Mouse (Mus musculus): ENCODE data around the gene Pitx3. TPM values are rescaled to one million over a fixed set of nuclear protein-coding genes. Genes with fewer than 3 reads are reported as not detected.

The Pitx3 gene
- polyA plus RNA-seq (2012; rRNA removed), result 0.84 and 1.2 TPM in 2 replicates

GRCm38 (mm10) chr19:46147511-46148371 is at the start of gene Pitx3:
Gene Pitx3 (minus strand): TSS chr19:46148326.
- peak within 1 kb of the TSS; percentile 82 for H3K4me3 ChIP-seq (ENCODE audit: control insufficient read depth, low read depth, low read length)
- H3K27ac ChIP-seq (ENCODE audit: control insufficient read depth, insufficient read depth, low read depth, low read length), result no peak within 1 kb of the TSS
- TF ChIP-seq POLR2A (IDR thresholded peaks at IDR 0.05; ENCODE audit: control insufficient read depth, low read depth, low read length) (peak; percentile 42; the same call in 1 of the 2 replicates), CTCF (IDR thresholded peaks at IDR 0.05; ENCODE audit: control insufficient read depth, insufficient read depth, insufficient replicate concordance, low read depth, low read length) (no peak)
- no peaks in the 10 kb centered on the region for H3K36me3 ChIP-seq (ENCODE audit: control insufficient read depth, insufficient read depth, low read length)
- no peaks in the 10 kb centered on the region for H3K27me3 ChIP-seq (ENCODE audit: control insufficient read depth, insufficient read depth, low read length)
- peaks cover 19% of the 10 kb centered on the region for H3K4me1 ChIP-seq (ENCODE audit: control insufficient read depth, insufficient read depth, low read length)

- Histone ChIP-seq H3K27me3 (ENCODE audit: control insufficient read depth, insufficient read depth, low read length) (no peaks in the 10 kb centered on the region), H3K27ac (ENCODE audit: control insufficient read depth, insufficient read depth, low read depth, low read length) (no peak overlapping the region), H3K4me3 (ENCODE audit: control insufficient read depth, low read depth, low read length) (no peak overlapping the region), H3K4me1 (ENCODE audit: control insufficient read depth, insufficient read depth, low read length) (no peaks in the 10 kb centered on the region), H3K36me3 (ENCODE audit: control insufficient read depth, insufficient read depth, low read length) (no peaks in the 10 kb centered on the region)
- TF ChIP-seq CTCF (IDR thresholded peaks at IDR 0.05; ENCODE audit: control insufficient read depth, insufficient read depth, insufficient replicate concordance, low read depth, low read length) (no peak), POLR2A (IDR thresholded peaks at IDR 0.05; ENCODE audit: control insufficient read depth, low read depth, low read length) (no peak)
These were observed 39.1 kb upstream of the Pitx3 start for GRCm38 (mm10) chr19:46187203-46187602.

- no peak overlapping the region for H3K4me3 ChIP-seq (ENCODE audit: control insufficient read depth, low read depth, low read length)
- TF ChIP-seq CTCF (IDR thresholded peaks at IDR 0.05; ENCODE audit: control insufficient read depth, insufficient read depth, insufficient replicate concordance, low read depth, low read length), result no peak
- no peak for TF ChIP-seq POLR2A (IDR thresholded peaks at IDR 0.05; ENCODE audit: control insufficient read depth, low read depth, low read length)
- H3K27me3 ChIP-seq (ENCODE audit: control insufficient read depth, insufficient read depth, low read length), result no peaks in the 10 kb centered on the region
- no peak overlapping the region for H3K27ac ChIP-seq (ENCODE audit: control insufficient read depth, insufficient read depth, low read depth, low read length)
- no peaks in the 10 kb centered on the region for H3K36me3 ChIP-seq (ENCODE audit: control insufficient read depth, insufficient read depth, low read length)
- no peaks in the 10 kb centered on the region for H3K4me1 ChIP-seq (ENCODE audit: control insufficient read depth, insufficient read depth, low read length)
These were observed 38.5 kb upstream of the Pitx3 start for GRCm38 (mm10) chr19:46186611-46187010.

GRCm38 (mm10) chr19:46182241-46182640 is 34.1 kb upstream of the Pitx3 start:
- Histone ChIP-seq H3K36me3 (ENCODE audit: control insufficient read depth, insufficient read depth, low read length) (no peaks in the 10 kb centered on the region), H3K27ac (ENCODE audit: control insufficient read depth, insufficient read depth, low read depth, low read length) (no peak overlapping the region), H3K27me3 (ENCODE audit: control insufficient read depth, insufficient read depth, low read length) (no peaks in the 10 kb centered on the region), H3K4me1 (ENCODE audit: control insufficient read depth, insufficient read depth, low read length) (no peaks in the 10 kb centered on the region), H3K4me3 (ENCODE audit: control insufficient read depth, low read depth, low read length) (no peak overlapping the region)
- no peak for TF ChIP-seq CTCF (IDR thresholded peaks at IDR 0.05; ENCODE audit: control insufficient read depth, insufficient read depth, insufficient replicate concordance, low read depth, low read length)
- TF ChIP-seq POLR2A (IDR thresholded peaks at IDR 0.05; ENCODE audit: control insufficient read depth, low read depth, low read length), result no peak

GRCm38 (mm10) chr19:46180274-46180673 is 32.1 kb upstream of the Pitx3 start:
- Histone ChIP-seq H3K4me3 (ENCODE audit: control insufficient read depth, low read depth, low read length) (no peak overlapping the region), H3K27ac (ENCODE audit: control insufficient read depth, insufficient read depth, low read depth, low read length) (no peak overlapping the region), H3K36me3 (ENCODE audit: control insufficient read depth, insufficient read depth, low read length) (no peaks in the 10 kb centered on the region), H3K27me3 (ENCODE audit: control insufficient read depth, insufficient read depth, low read length) (no peaks in the 10 kb centered on the region), H3K4me1 (ENCODE audit: control insufficient read depth, insufficient read depth, low read length) (no peaks in the 10 kb centered on the region)
- TF ChIP-seq POLR2A (IDR thresholded peaks at IDR 0.05; ENCODE audit: control insufficient read depth, low read depth, low read length) (no peak), CTCF (IDR thresholded peaks at IDR 0.05; ENCODE audit: control insufficient read depth, insufficient read depth, insufficient replicate concordance, low read depth, low read length) (no peak)

GRCm38 (mm10) chr19:46177046-46177445 is 28.9 kb upstream of the Pitx3 start:
- Histone ChIP-seq H3K27me3 (ENCODE audit: control insufficient read depth, insufficient read depth, low read length) (no peaks in the 10 kb centered on the region), H3K27ac (ENCODE audit: control insufficient read depth, insufficient read depth, low read depth, low read length) (no peak overlapping the region), H3K36me3 (ENCODE audit: control insufficient read depth, insufficient read depth, low read length) (no peaks in the 10 kb centered on the region), H3K4me3 (ENCODE audit: control insufficient read depth, low read depth, low read length) (no peak overlapping the region), H3K4me1 (ENCODE audit: control insufficient read depth, insufficient read depth, low read length) (no peaks in the 10 kb centered on the region)
- TF ChIP-seq POLR2A (IDR thresholded peaks at IDR 0.05; ENCODE audit: control insufficient read depth, low read depth, low read length) (no peak), CTCF (IDR thresholded peaks at IDR 0.05; ENCODE audit: control insufficient read depth, insufficient read depth, insufficient replicate concordance, low read depth, low read length) (no peak)

- TF ChIP-seq CTCF (IDR thresholded peaks at IDR 0.05; ENCODE audit: control insufficient read depth, insufficient read depth, insufficient replicate concordance, low read depth, low read length) (no peak), POLR2A (IDR thresholded peaks at IDR 0.05; ENCODE audit: control insufficient read depth, low read depth, low read length) (no peak)
- H3K4me1 ChIP-seq (ENCODE audit: control insufficient read depth, insufficient read depth, low read length), result no peaks in the 10 kb centered on the region
- H3K27ac ChIP-seq (ENCODE audit: control insufficient read depth, insufficient read depth, low read depth, low read length), result no peak overlapping the region
- no peaks in the 10 kb centered on the region for H3K27me3 ChIP-seq (ENCODE audit: control insufficient read depth, insufficient read depth, low read length)
- H3K4me3 ChIP-seq (ENCODE audit: control insufficient read depth, low read depth, low read length), result no peak overlapping the region
- H3K36me3 ChIP-seq (ENCODE audit: control insufficient read depth, insufficient read depth, low read length), result no peaks in the 10 kb centered on the region
These were observed 27.0 kb upstream of the Pitx3 start for GRCm38 (mm10) chr19:46175173-46175572.

Measured in testis, adult 2 months (tissue).